Mouse (Mus musculus): ENCODE measurements around the gene Igsf21. TPM values are rescaled to one million over a fixed set of nuclear protein-coding genes. Genes with fewer than 3 reads are reported as not detected.

Igsf21 gene
- polyA plus RNA-seq, 1 experiment from 2014 or later, result 0.10 TPM

DNA sequence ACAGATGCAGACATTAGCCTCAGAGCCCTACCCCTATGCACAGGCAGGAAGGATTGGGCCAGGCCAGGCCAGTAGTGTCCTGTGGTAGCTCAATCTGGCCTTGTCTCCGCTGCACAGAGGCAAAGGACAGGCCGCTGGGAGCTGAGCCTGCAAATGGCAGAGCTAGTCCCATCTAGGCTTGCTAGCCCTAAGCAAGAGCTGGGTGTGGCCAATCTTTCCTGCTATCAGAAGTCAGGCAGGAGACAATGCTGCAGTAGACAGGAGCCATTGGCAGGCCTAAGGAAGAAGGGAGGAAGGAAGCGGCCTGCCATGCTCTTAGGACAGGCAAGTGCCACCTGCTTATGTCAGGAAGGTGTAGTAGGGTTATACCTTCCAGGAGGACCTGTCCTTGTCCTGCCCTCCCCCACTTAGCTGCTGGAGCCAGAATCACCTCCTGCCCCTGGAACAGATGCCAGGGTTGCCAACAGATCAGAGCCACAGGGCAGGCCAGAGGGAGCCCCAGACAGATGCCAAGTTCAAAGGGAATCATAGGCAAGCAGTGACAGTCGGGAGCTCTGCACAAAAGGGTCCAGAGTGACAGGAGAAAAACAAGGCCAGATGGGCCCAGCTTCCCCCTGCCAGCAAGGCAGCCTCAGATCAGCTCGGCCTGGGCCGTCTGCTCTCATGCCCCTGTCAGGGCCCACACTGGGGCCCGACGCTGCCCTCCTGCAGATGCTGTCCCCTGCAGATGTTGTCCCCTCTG is 59.0 kb downstream of the Igsf21 start:
- H3K27me3 ChIP-seq, result peaks cover 15% of the 10 kb centered on the region
- H3K9me3 ChIP-seq (replicated peaks), result no peaks in the 10 kb centered on the region
- no peak overlapping the region for H3K4me2 ChIP-seq
- H3K4me3 ChIP-seq, result no peak overlapping the region
- H3K36me3 ChIP-seq, result no peaks in the 10 kb centered on the region
- H3K27ac ChIP-seq, result no peak overlapping the region
- H3K4me1 ChIP-seq (replicated peaks), result no peaks in the 10 kb centered on the region; the same call in 1 of the 2 replicates
- no peak for ATAC-seq (replicated peaks; ENCODE audit: insufficient number of reproducible peaks, insufficient read depth, low FRiP score, low read depth)
- 73% methylated on average over 8 of the region's 8 CpGs for WGBS
- H3K9ac ChIP-seq, result no peak overlapping the region

GRCm38 (mm10) chr4:140179576-140179975 is 67.0 kb downstream of the Igsf21 start:
- ATAC-seq (replicated peaks; ENCODE audit: insufficient number of reproducible peaks, insufficient read depth, low FRiP score, low read depth), result no peak
- Histone ChIP-seq H3K27me3 (peaks cover 18% of the 10 kb centered on the region), H3K9me3 (replicated peaks) (no peaks in the 10 kb centered on the region), H3K36me3 (no peaks in the 10 kb centered on the region), H3K9ac (no peak overlapping the region), H3K4me3 (no peak overlapping the region), H3K4me1 (replicated peaks) (no peaks in the 10 kb centered on the region), H3K27ac (no peak overlapping the region), H3K4me2 (no peak overlapping the region)
- WGBS, result 56% methylated on average over 6 of the region's 6 CpGs

DNA sequence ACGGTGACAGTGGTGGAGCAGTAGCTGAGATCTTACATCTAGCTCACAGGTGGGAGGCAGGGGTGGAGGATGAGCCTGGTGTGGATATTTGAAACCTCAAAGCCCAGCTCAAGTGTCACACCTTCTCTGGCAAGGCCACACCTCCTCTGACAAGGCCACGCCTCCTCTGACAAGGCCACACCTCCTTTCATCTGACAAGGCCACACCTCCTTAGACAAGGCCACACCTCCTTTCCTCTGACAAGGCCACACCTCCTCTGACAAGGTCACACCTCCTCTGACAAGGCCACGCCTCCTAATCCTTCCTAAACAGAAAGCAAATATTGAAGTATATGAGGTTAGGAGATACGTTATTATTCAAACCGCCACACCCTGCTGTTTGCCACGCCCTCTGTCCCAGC is 69.5 kb downstream of the Igsf21 start:
- H3K36me3 ChIP-seq, result no peaks in the 10 kb centered on the region
- H3K27ac ChIP-seq, result no peak overlapping the region
- H3K9ac ChIP-seq, result no peak overlapping the region
- peaks cover 9% of the 10 kb centered on the region for H3K27me3 ChIP-seq
- WGBS, result 84% methylated on average over 6 of the region's 6 CpGs
- H3K9me3 ChIP-seq (replicated peaks), result no peaks in the 10 kb centered on the region
- no peak overlapping the region for H3K4me3 ChIP-seq
- H3K4me1 ChIP-seq (replicated peaks), result no peaks in the 10 kb centered on the region
- H3K4me2 ChIP-seq, result no peak overlapping the region
- ATAC-seq (replicated peaks; ENCODE audit: insufficient number of reproducible peaks, insufficient read depth, low FRiP score, low read depth), result no peak

- Histone ChIP-seq H3K27me3 (no peaks in the 10 kb centered on the region), H3K9me3 (replicated peaks) (no peaks in the 10 kb centered on the region), H3K36me3 (no peaks in the 10 kb centered on the region), H3K9ac (no peak overlapping the region), H3K4me3 (no peak overlapping the region), H3K27ac (no peak overlapping the region), H3K4me2 (no peak overlapping the region), H3K4me1 (replicated peaks) (no peaks in the 10 kb centered on the region)
- no peak for ATAC-seq (replicated peaks; ENCODE audit: insufficient number of reproducible peaks, insufficient read depth, low FRiP score, low read depth)
- WGBS, result 42% methylated on average over 13 of the region's 13 CpGs
These were observed 72.7 kb downstream of the Igsf21 start for GRCm38 (mm10) chr4:140173746-140174399.

DNA sequence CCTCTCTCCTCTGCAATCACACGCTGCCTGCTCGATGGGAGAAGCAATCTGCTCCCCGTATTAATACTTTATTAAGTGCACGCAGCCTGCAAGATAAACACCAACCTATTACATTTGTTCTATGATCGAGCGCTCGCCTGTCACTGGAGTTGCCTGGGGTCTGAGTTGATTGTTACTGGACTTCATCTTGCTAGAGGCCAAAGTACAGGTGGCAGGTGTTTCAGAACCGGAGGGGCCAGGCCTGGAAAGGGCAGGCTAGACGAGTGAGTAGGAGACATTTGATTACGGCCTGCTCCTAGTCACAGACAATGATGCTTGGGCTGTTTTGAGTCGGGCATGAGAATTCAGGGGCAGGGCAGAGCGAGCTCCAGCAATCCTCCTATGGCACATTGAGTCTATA is 73.5 kb downstream of the Igsf21 start:
- H3K4me2 ChIP-seq, result no peak overlapping the region
- no peaks in the 10 kb centered on the region for H3K27me3 ChIP-seq
- no peak for ATAC-seq (replicated peaks; ENCODE audit: insufficient number of reproducible peaks, insufficient read depth, low FRiP score, low read depth)
- H3K4me1 ChIP-seq (replicated peaks), result no peaks in the 10 kb centered on the region
- WGBS, result 77% methylated on average over 12 of the region's 12 CpGs
- no peaks in the 10 kb centered on the region for H3K36me3 ChIP-seq
- H3K9me3 ChIP-seq (replicated peaks), result no peaks in the 10 kb centered on the region
- H3K4me3 ChIP-seq, result no peak overlapping the region
- no peak overlapping the region for H3K27ac ChIP-seq
- H3K9ac ChIP-seq, result no peak overlapping the region

DNA sequence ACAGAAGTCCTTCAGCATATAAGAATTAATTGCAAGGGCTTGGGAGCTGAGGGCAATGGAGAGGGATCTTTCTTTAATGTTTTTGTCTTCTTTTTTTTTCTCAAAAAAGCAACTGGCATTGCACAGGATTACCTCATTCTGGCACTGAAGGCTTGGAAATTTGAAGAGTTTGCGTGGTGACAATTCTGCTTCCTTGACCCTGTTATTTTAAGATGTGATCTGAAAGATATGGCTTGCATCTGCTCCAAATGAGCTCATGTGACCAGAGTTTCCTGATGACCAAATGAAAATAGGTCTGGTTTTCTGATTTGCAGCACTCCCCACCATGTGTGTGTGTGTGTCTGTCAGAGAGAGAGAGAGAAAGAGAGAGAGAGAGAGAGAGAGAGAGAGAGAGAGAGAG is 74.7 kb downstream of the Igsf21 start:
- Histone ChIP-seq H3K4me3 (no peak overlapping the region), H3K4me1 (replicated peaks) (no peaks in the 10 kb centered on the region), H3K36me3 (no peaks in the 10 kb centered on the region), H3K4me2 (no peak overlapping the region), H3K9me3 (replicated peaks) (no peaks in the 10 kb centered on the region), H3K27me3 (no peaks in the 10 kb centered on the region), H3K9ac (no peak overlapping the region), H3K27ac (no peak overlapping the region)
- 48% methylated on average over 1 of the region's 1 CpGs for WGBS
- ATAC-seq (replicated peaks; ENCODE audit: insufficient number of reproducible peaks, insufficient read depth, low FRiP score, low read depth), result no peak

DNA sequence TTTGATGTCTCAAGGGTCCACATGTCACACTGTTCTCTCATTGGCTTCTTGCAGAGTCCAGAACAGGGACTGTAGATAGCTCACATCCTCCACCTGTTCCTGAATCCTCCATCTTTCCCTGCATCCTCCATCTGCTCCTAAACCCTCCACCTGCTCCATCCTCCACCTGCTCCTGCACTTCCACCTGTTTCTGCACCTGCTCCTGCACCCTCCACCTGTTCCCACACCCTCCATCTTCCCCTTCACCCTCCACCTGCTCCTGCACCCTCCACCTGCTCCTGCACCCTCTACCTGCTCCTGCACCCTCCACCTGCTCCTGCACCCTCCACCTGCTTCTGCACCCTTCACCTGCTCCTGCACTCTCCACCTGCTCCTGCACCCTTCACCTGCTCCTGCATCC is 75.4 kb downstream of the Igsf21 start:
- no peak overlapping the region for H3K27ac ChIP-seq
- H3K4me1 ChIP-seq (replicated peaks), result no peaks in the 10 kb centered on the region
- no peak overlapping the region for H3K4me3 ChIP-seq
- no peaks in the 10 kb centered on the region for H3K27me3 ChIP-seq
- no peaks in the 10 kb centered on the region for H3K36me3 ChIP-seq
- H3K9me3 ChIP-seq (replicated peaks), result no peaks in the 10 kb centered on the region
- no peak overlapping the region for H3K9ac ChIP-seq
- no peak for ATAC-seq (replicated peaks; ENCODE audit: insufficient number of reproducible peaks, insufficient read depth, low FRiP score, low read depth)
- no peak overlapping the region for H3K4me2 ChIP-seq

DNA sequence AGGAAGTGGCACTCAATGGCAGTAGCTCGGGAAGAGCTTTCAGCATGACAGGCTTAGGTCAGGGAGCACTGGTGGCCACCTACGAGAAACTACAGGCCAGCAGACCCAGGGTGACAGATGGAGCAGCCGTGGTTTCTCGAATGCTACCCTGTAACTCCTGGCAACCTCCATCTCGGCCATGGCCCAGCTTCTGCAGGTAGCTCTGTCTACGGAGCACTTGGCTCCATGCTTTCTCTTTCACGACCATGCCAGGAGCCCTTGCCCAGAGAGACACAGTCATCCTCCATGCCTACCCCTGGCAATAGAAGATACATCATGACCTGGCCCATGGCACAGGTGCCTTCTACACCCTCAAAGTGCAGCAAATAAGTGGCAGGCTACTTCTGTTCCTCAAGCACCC is 80.7 kb downstream of the Igsf21 start:
- ATAC-seq (replicated peaks; ENCODE audit: insufficient number of reproducible peaks, insufficient read depth, low FRiP score, low read depth), result no peak
- Histone ChIP-seq H3K4me3 (no peak overlapping the region), H3K4me1 (replicated peaks) (no peaks in the 10 kb centered on the region), H3K4me2 (no peak overlapping the region), H3K9me3 (replicated peaks) (no peaks in the 10 kb centered on the region), H3K36me3 (no peaks in the 10 kb centered on the region), H3K27me3 (no peaks in the 10 kb centered on the region), H3K27ac (no peak overlapping the region), H3K9ac (no peak overlapping the region)
- 70% methylated on average over 7 of the region's 7 CpGs for WGBS

GRCm38 (mm10) chr4:140164662-140165061 is 81.9 kb downstream of the Igsf21 start:
- ATAC-seq (replicated peaks; ENCODE audit: insufficient number of reproducible peaks, insufficient read depth, low FRiP score, low read depth), result no peak
- WGBS, result 81% methylated on average over 9 of the region's 9 CpGs
- Histone ChIP-seq H3K27me3 (no peaks in the 10 kb centered on the region), H3K4me3 (no peak overlapping the region), H3K36me3 (no peaks in the 10 kb centered on the region), H3K4me2 (no peak overlapping the region), H3K9me3 (replicated peaks) (no peaks in the 10 kb centered on the region), H3K9ac (no peak overlapping the region), H3K4me1 (replicated peaks) (no peaks in the 10 kb centered on the region), H3K27ac (no peak overlapping the region)

- Histone ChIP-seq H3K36me3 (no peaks in the 10 kb centered on the region), H3K4me2 (no peak overlapping the region), H3K9ac (no peak overlapping the region), H3K4me1 (replicated peaks) (no peaks in the 10 kb centered on the region), H3K4me3 (no peak overlapping the region), H3K27me3 (no peaks in the 10 kb centered on the region), H3K9me3 (replicated peaks) (no peaks in the 10 kb centered on the region), H3K27ac (no peak overlapping the region)
- WGBS, result 30% methylated on average over 3 of the region's 3 CpGs
- ATAC-seq (replicated peaks; ENCODE audit: insufficient number of reproducible peaks, insufficient read depth, low FRiP score, low read depth), result no peak
These were observed 87.0 kb downstream of the Igsf21 start for GRCm38 (mm10) chr4:140159617-140160016.

GRCm38 (mm10) chr4:140154899-140155463 is 91.6 kb downstream of the Igsf21 start:
- no peaks in the 10 kb centered on the region for H3K36me3 ChIP-seq
- H3K4me2 ChIP-seq, result no peak overlapping the region
- no peak for ATAC-seq (replicated peaks; ENCODE audit: insufficient number of reproducible peaks, insufficient read depth, low FRiP score, low read depth)
- WGBS, result 68% methylated on average over 5 of the region's 5 CpGs
- no peaks in the 10 kb centered on the region for H3K9me3 ChIP-seq (replicated peaks)
- H3K9ac ChIP-seq, result no peak overlapping the region
- H3K27me3 ChIP-seq, result no peaks in the 10 kb centered on the region; the same call in 1 of the 2 replicates
- H3K4me1 ChIP-seq (replicated peaks), result 0 out of 2 replicates have a peak, but pooled peaks cover 3% of the 10 kb centered on the region
- H3K4me3 ChIP-seq, result no peak overlapping the region
- no peak overlapping the region for H3K27ac ChIP-seq
